Mouse (Mus musculus): ENCODE measurements around the gene Npdc1. TPM values are rescaled to one million over a fixed set of nuclear protein-coding genes. Genes with fewer than 3 reads are reported as not detected.
A peak's percentile ranks its signal among the peaks of the same experiment; 100 is the strongest.

Npdc1 gene
- 10 to 100 TPM; 25.1 to 27.7 TPM for total RNA-seq (2021)

- intact Hi-C loops (cut with DNase I), result no loop called here
- no peak for DNase-seq (ENCODE audit: low spot score)
Observed at GRCm38 (mm10) chr2:25399051-25399450, at the start of gene Npdc1. Npdc1 (plus strand) TSS chr2:25399351.

DNA sequence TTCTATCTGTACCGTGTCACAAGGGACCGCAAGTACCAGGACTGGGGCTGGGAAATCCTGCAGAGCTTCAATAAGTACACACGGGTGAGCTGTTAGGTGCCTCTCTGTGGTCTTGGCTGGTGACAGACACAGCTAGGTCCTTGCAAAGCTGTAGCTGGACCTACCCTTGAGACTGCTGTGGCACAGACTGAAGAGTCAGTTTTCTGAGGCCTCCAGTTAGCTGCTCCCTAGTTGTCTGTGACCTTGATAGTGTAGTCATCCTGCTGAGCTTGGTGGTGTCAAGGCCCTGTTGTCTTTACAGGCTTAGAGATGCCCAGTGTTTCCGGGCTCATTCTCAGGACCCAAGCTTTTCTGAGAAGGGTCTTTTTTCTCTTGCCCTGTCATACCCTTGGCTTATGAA lies 49.7 kb upstream of the Npdc1 start:
- DNase-seq (ENCODE audit: low spot score), result no peak
- intact Hi-C loops (cut with DNase I), result no loop called here

- intact Hi-C loops (cut with DNase I), result no loop called here
- DNase-seq (ENCODE audit: low spot score), result no peak
Observed at GRCm38 (mm10) chr2:25350701-25351100, 48.5 kb upstream of the Npdc1 start.

DNA sequence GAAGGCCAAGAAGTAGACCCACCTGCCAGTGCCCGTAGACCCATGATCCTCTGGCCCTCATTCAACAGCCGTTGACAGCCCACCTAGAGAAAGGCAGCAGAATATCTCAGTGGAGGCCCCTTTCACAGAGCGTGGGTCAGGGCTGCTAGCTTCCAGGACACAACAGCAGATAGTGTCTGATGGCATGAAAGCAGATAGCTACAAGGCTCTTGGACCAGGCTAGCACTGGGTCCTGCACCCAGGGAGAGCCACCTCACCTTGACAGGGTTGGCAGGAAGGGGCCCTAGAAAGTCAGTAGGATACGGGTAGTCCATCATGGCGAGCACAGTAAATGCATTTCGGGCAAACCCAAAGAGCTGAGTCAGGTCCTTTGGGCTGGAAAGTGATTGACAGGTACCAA lies 44.9 kb upstream of the Npdc1 start:
- DNase-seq (ENCODE audit: low spot score), result no peak
- intact Hi-C loops (cut with DNase I), result no loop called here

DNA sequence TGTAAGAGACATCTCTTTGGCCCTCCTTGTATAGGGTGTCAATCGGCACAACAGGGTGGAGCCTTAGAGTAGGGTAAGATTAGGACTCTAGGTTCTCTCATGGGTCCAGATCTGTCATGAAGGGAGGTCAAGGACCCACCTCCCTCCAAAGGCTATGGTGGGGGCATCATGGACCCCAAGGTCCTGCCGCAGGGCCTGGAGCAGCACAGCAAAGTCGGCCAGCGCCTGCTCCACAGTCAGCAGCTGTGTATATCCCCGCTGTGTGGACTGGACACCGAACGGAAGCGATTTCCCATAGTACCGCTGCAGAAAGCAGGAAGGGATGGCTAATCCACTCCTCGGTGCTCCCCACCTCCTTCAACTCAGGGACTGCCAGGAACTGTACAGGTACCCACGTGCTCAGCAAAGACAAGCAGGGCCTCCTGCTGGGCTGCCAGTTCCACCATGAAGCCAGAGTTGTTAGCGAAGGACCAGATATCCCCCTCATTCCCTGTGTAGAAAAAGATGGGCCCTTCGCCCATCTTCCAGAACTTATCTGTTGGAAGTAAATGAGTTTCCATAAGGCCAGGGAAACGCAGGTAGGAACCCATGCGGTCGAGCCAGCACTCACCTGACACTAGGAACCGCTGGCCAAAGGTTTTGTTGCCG lies 43.6 kb upstream of the Npdc1 start:
- DNase-seq (ENCODE audit: low spot score), result no peak
- intact Hi-C loops (cut with DNase I), result no loop called here

DNA sequence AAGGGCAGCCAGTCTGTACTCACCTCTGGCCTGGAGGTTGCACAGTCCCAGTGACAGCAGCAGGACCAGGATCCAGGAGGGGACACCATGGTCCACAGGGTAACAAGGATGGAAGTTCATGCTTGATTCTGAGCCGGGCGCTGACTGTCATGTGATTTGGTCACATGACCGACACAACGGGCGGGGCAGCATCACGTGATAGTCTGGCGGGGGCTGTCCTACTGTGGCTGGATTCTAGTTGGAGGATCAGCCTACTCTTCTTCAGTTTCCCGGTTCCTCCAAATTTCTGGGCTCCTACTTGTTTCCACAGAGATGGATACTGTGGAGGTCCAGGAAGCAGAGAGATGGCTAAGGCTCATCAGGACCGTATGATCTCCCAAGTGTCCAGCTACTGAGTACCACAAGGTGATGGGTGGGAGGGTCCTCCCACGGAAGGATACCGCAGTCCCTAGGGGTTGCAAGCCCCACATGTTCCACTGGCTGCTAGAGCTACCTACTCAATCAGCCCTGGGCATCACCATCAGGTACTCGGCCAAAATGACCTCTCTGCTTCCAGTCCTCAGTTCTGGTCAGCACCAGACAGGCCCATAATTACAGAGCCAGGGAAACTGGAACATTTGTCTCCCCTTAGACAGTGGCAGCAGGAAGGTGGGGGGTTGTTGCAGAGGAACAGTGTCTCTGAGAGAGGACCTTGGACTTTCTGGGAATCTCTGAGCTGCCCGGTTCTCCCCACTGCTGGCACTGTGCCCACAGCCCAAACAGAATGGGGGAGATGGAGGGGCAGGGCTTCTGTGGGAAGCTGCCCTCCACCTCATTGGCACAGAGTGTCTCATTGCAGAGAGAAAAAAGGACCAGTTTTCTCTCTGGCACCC lies 42.7 kb upstream of the Npdc1 start, which contains the start of gene Dpp7:
Gene Dpp7, minus strand, starts transcription at position 152 of the 872 bp plus-strand sequence.
- DNase-seq (ENCODE audit: low spot score), result peak; percentile 52
- intact Hi-C loops (cut with DNase I), result no loop called here

DNA sequence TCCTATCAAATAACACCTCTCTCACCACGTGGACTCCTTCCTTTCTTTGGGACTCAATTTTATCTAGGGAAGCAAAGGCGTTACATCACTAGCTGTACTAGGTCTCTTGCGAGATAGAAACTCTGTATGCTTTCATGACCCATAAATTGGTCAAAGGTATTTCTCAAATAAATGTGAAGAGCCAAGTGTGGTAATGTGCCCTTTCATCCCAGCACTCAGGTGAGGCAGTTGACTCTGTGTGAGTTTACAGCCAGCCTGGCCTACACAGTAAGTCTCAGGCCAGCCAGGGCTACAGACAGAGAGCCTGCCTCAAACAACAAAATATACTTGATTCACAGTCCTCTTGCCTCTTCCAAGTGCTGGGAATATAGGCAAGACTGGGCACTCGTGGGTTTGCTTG lies 39.3 kb upstream of the Npdc1 start:
- no peak for DNase-seq (ENCODE audit: low spot score)

DNA sequence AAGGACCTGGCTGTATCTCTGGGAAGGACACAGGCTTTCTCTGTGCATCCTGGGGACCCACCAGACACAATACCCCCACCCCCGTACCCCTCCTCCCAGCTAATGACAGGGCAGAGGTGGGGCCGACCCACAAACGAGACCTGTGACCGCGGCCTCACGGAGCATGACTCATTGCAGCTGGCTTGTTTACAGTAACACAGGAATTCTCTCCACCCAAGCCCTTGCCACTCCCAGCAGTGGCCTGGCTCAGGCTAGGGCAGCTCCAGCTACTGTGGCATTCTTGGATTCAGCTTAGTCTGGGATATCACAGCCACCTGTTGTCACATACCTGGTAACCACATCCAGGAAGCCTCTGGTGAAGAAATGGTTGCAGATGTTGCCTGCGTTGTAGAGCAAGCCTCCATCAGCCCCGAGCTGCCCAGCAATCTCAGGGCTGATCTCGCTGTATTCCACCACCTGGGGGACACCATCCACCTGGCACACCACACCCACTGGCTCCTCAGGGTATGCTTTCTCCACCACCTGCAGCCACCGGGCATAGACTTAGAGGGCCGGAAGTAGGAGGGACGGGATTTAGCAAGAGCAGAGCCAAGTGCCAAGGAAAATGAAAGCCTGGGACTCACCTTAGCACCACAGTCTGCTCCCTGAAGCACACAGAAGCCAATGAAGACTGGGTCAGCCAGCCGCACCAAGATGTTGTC lies 35.5 kb upstream of the Npdc1 start:
- no peak for DNase-seq (ENCODE audit: low spot score)
- intact Hi-C loops (cut with DNase I), result no loop called here

More for the DNA sequence above, 39.3 kb upstream of the Npdc1 start:
- intact Hi-C loops (cut with DNase I), result no loop called here

- no peak for DNase-seq (ENCODE audit: low spot score)
- intact Hi-C loops (cut with DNase I), result no loop called here
Observed at GRCm38 (mm10) chr2:25364313-25364712, 34.8 kb upstream of the Npdc1 start.

DNA sequence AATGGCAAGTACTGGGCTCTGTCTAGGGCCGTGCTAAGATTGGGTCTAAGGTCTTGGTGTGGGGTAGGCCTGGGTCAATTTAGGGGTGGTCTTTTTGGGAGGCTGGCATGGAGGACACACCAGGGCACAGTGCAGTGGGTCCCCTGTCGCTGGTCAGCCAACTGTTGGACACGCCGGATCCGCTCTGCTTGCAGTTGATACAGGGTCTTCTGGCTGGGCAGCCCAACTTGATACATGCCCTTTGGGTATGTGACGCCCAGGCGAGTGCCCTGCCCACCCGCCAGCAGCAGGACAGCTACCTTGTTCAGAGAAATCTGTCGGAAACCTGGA lies 34.4 kb upstream of the Npdc1 start:
- intact Hi-C loops (cut with DNase I), result no loop called here
- no peak for DNase-seq (ENCODE audit: low spot score)

DNA sequence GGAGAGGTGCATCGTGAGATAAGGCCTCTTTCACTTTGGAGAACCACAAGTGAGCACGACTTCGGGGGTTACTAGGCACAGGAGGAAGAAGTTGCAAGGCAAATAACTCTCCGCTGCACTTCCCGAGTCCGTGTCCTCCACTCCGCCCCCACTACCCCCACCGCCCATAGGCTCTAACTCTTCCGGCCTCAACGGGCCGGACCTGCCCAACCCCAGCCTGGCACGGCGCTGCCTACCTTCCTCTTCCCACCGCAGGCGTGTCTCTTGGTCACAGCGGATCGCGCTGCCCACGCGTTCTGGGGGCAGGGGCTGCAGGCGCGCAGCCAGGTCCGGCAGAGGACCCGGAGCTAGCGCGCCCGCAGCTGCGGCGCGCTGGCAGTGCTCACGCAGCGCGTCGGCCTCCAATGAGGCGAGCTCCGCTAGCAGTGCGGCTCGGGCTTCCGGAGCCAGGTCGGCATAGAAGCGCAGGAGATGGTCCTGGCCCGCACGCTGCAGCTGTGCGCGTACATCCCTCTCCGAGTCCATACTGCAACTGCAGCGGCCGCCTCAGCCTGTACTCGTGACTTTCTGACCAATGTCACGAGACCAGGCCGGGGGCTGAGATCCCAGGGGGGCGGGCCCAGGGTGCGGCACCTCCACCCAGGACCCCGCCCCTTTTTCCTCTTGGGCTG lies 33.9 kb upstream of the Npdc1 start, which contains the start of gene Uap1l1:
Gene Uap1l1, minus strand, starts transcription at position 592 of the 671 bp plus-strand sequence.
- intact Hi-C loops (cut with DNase I), result no loop called here
- peak; percentile 74 for DNase-seq (ENCODE audit: low spot score)

GRCm38 (mm10) chr2:25369996-25370395 lies 29.2 kb upstream of the Npdc1 start:
- intact Hi-C loops (cut with DNase I), result no loop called here
- no peak for DNase-seq (ENCODE audit: low spot score)

GRCm38 (mm10) chr2:25371764-25372643 lies 27.1 kb upstream of the Npdc1 start, which contains the start of gene Sapcd2:
Sapcd2 (plus strand) TSS chr2:25372321.
- intact Hi-C loops (cut with DNase I), result no loop called here
- peak; percentile 77 for DNase-seq (ENCODE audit: low spot score)

- no peak for DNase-seq (ENCODE audit: low spot score)
- intact Hi-C loops (cut with DNase I), result no loop called here
Observed at GRCm38 (mm10) chr2:25372644-25373391, 26.3 kb upstream of the Npdc1 start.

GRCm38 (mm10) chr2:25373431-25373830 lies 25.7 kb upstream of the Npdc1 start:
- no peak for DNase-seq (ENCODE audit: low spot score)
- intact Hi-C loops (cut with DNase I), result no loop called here

GRCm38 (mm10) chr2:25376589-25376988 lies 22.6 kb upstream of the Npdc1 start:
- DNase-seq (ENCODE audit: low spot score), result no peak
- intact Hi-C loops (cut with DNase I), result loop anchor here (1.0 to 5.0 kb wide), 3 partner anchors 26 to 106 kb away; no protein-coding TSS in a partner anchor

GRCm38 (mm10) chr2:25384492-25384891 lies 14.7 kb upstream of the Npdc1 start:
- intact Hi-C loops (cut with DNase I), result no loop called here
- DNase-seq (ENCODE audit: low spot score), result no peak

- intact Hi-C loops (cut with DNase I), result no loop called here
- no peak for DNase-seq (ENCODE audit: low spot score)
Observed at GRCm38 (mm10) chr2:25391266-25391665, 7.9 kb upstream of the Npdc1 start.
